Comparison of ENCODE assay signal across 8 mouse cellular contexts in genomic region chrX:136269743-136270392, GRCm38 (mm10). TPM values are rescaled to one million over a fixed set of nuclear protein-coding genes. Genes with fewer than 3 reads are reported as not detected.
DNase-seq lines count a peak whose midpoint lies in the region; ATAC-seq and TF ChIP-seq lines count a peak whose summit lies in the region.
"Not testable (repeated sequence)": the region's sequence is repeated elsewhere in the genome, so short reads cannot be mapped to it uniquely, and the experiment has no call there.

TSS of gene Bex3 (plus strand) at chrX:136270253.

- H3K27ac ChIP-seq in hindbrain, embryonic 15.5 days (replicated peaks) = peak within 1 kb of the TSS; percentile 75
- not testable (repeated sequence) for H3K27ac ChIP-seq in lung, embryonic 14.5 days (ENCODE audit: low read depth)
- H3K27ac ChIP-seq in neural tube, embryonic 13.5 days (replicated peaks) = peak within 1 kb of the TSS; percentile 80

- WGBS in hindbrain, embryonic 15.5 days = 67% methylated on average over 5 of the region's 30 CpGs
- WGBS in lung, embryonic 14.5 days = 75% methylated on average over 4 of the region's 30 CpGs
- WGBS in neural tube, embryonic 13.5 days = 83% methylated on average over 4 of the region's 30 CpGs

- peak; percentile 19 for DNase-seq in MEL-GATA-1-ER (ENCODE audit: extremely low read depth, low read depth)
- DNase-seq in cerebellum, postnatal 25 days = peak; percentile 77 to 83
- peak; percentile 8 for DNase-seq in gastrocnemius, postnatal 10 days
- DNase-seq in layer of hippocampus, postnatal 10 days (ENCODE audit: low spot score in 2 of 2) = peak; percentile 20 to 57
- DNase-seq in lung, embryonic 14.5 days = peak; percentile 1
- peak; percentile 41 to 44 for DNase-seq in thymus, adult 18-20 months

- TF ChIP-seq CTCF in lung, embryonic 14.5 days (IDR thresholded peaks at IDR 0.05; ENCODE audit: low read depth) = not testable (repeated sequence)

- not testable (repeated sequence) for H3K27me3 ChIP-seq in hindbrain, embryonic 15.5 days; lung, embryonic 14.5 days (ENCODE audit: insufficient read depth, low read length); neural tube, embryonic 13.5 days

- not testable (repeated sequence) for H3K36me3 ChIP-seq in hindbrain, embryonic 15.5 days; neural tube, embryonic 13.5 days
- H3K36me3 ChIP-seq in lung, embryonic 14.5 days (ENCODE audit: insufficient read depth) = peaks cover 11% of the 10 kb centered on the region

- peak within 1 kb of the TSS; percentile 41 for H3K9ac ChIP-seq in hindbrain, embryonic 15.5 days
- H3K9ac ChIP-seq in lung, embryonic 14.5 days = peak within 1 kb of the TSS; percentile 56
- peak within 1 kb of the TSS; percentile 71 for H3K9ac ChIP-seq in neural tube, embryonic 13.5 days

- peaks cover 15% of the 10 kb centered on the region for H3K4me1 ChIP-seq in hindbrain, embryonic 15.5 days (replicated peaks)
- H3K4me1 ChIP-seq in lung, embryonic 14.5 days (ENCODE audit: insufficient read depth) = not testable (repeated sequence)
- peaks cover 16% of the 10 kb centered on the region for H3K4me1 ChIP-seq in neural tube, embryonic 13.5 days (replicated peaks)

- H3K4me3 ChIP-seq in hindbrain, embryonic 15.5 days = peak within 1 kb of the TSS; percentile 45
- H3K4me3 ChIP-seq in lung, embryonic 14.5 days (ENCODE audit: low read depth, low read length) = peak within 1 kb of the TSS; percentile 45
- peak within 1 kb of the TSS; percentile 45 for H3K4me3 ChIP-seq in neural tube, embryonic 13.5 days

- H3K4me2 ChIP-seq in hindbrain, embryonic 15.5 days = peak within 1 kb of the TSS; percentile 57
- H3K4me2 ChIP-seq in lung, embryonic 14.5 days = peak within 1 kb of the TSS; percentile 55
- peak within 1 kb of the TSS; percentile 56 for H3K4me2 ChIP-seq in neural tube, embryonic 13.5 days

- H3K9me3 ChIP-seq in hindbrain, embryonic 15.5 days; lung, embryonic 14.5 days (ENCODE audit: low read depth, low read length); neural tube, embryonic 13.5 days: not testable (repeated sequence)

- ATAC-seq in hindbrain, embryonic 15.5 days (ENCODE audit: low FRiP score, low read depth) = peak; percentile 97
- ATAC-seq in lung, embryonic 14.5 days (ENCODE audit: insufficient read depth) = peak; percentile 97
- peak; percentile 97 for ATAC-seq in neural tube, embryonic 13.5 days (ENCODE audit: low read depth)

RNA-seq across cellular contexts. Expression of gene Bex3, which starts in this region (rescaled TPM):
- total RNA-seq in gastrocnemius, postnatal 10 days (2021) = 10 to 100 TPM; 23.1 to 32.4 TPM
- polyA plus RNA-seq in hindbrain, embryonic 15.5 days (2015; fragmentation: Nextera tagmentation; extraction: Ambion mirVana) = 743 and 769 TPM in 2 replicates
- total RNA-seq in layer of hippocampus, postnatal 10 days (2021) = 100 to 1,000 TPM; 396 to 461 TPM
- 513 and 523 TPM in 2 replicates for polyA plus RNA-seq in lung, embryonic 14.5 days (2014; fragmentation: Nextera tagmentation; extraction: Ambion mirVana)
- polyA plus RNA-seq in neural tube, embryonic 13.5 days (2015; fragmentation: Nextera tagmentation; extraction: Ambion mirVana) = 703 and 734 TPM in 2 replicates

Comparison
In these comparisons a context has a peak if more than half of its experiments do, and no peak if none do; other contexts are left out.
1. RNA of gene Bex3 (total RNA-seq): 396 to 461 TPM in layer of hippocampus, postnatal 10 days; 23.1 to 32.4 TPM in gastrocnemius, postnatal 10 days; every median in the first group is over 10 times any median in the second.
2. DNase-seq: peak in every context shown above with its lines; median percentile 80 in cerebellum, postnatal 25 days; 42 in thymus, adult 18-20 months; 38 in layer of hippocampus, postnatal 10 days; 19 in MEL-GATA-1-ER; 8 in gastrocnemius, postnatal 10 days; 1 in lung, embryonic 14.5 days.
3. Peak in every context shown above with its lines, with median percentiles within 50 percentile points of each other: ATAC-seq, H3K4me2 ChIP-seq, H3K4me3 ChIP-seq and H3K9ac ChIP-seq.